Mouse (Mus musculus) layer of hippocampus, adult 9-10 months (tissue): ENCODE measurements around the gene Cryba2.

Source experiments
- DNase-seq: peaks from one replicate; pipeline ENCODE4 v3.0.0; 2022; ENCODE audit warnings: low spot score

The Cryba2 gene

GRCm38 (mm10) chr1:74884196-74885141, 8.5 kb downstream of the Cryba2 start:
- no peak for DNase-seq

DNA sequence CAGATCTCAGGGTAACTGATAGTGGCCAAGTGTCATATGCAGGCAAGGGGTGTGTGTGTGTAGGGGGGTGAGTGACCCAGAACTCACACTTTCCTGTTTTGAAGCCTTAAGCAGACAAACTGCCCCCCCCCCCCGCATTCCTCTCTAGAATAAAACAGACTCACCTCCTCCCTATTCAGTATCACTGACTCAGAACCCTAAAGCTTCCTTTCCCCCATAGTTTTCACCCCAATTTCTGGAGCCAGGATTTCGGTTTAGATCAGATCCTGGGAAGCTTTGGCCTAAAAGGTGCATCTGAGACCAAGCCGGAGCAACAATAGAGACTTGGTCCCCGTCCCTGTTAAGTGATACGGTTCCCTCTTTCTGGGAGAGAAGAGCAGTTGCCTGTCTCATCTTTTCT, 9.5 kb downstream of the Cryba2 start:
- DNase-seq: no peak

GRCm38 (mm10) chr1:74882828-74883227, 10.1 kb downstream of the Cryba2 start:
- DNase-seq: no peak

- DNase-seq: no peak
Observed at GRCm38 (mm10) chr1:74882055-74882734, 10.7 kb downstream of the Cryba2 start.

DNA sequence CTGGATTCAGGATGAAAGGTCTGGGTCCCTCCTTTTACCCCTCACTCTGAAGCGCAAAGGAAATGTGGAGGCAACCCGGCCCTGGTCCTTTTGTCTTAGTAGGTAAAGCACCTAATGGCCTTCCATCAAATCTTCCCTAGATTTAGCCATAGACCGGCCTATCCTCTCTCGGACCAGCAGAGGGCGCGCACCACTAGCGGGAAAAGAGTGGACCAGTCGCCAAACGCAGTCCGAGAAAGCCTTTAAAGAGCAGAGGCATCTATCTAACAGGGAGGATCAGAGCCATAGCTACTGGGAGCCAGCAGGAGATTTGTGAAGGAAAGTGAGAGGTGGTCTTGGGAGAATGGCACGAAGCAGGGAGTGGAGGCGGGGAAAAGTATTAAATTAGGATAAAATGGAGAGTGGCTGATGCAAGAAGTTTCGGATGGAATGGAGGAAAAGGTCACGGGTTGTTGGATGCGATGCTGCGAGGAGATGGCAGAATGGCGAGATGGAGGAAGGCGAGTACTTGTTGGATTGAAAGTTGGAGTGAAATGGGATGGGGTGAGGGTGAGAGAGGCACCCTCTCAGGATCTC, 12.1 kb downstream of the Cryba2 start:
- DNase-seq: no peak

DNA sequence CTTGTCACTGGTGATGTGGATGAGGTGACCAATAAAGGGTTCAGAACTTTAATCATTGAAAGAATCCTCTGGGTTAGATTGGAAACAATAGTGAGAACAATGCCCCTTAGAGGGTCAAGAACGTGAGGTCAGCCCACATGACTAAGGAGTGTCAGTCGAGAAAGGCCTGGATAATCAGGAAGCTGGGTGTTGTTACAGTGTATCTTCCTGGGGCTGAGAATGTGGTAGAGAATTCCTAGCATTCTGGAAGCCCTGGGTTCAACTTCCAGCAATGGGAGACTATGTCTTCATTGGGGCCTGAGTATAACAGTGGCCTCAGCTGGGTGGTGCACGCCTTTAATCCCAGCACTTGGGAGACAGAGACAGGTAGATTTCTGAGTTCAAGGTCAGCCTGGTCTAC, 15.7 kb downstream of the Cryba2 start:
- DNase-seq: no peak

GRCm38 (mm10) chr1:74872218-74872617, 20.7 kb downstream of the Cryba2 start:
- no peak for DNase-seq

DNA sequence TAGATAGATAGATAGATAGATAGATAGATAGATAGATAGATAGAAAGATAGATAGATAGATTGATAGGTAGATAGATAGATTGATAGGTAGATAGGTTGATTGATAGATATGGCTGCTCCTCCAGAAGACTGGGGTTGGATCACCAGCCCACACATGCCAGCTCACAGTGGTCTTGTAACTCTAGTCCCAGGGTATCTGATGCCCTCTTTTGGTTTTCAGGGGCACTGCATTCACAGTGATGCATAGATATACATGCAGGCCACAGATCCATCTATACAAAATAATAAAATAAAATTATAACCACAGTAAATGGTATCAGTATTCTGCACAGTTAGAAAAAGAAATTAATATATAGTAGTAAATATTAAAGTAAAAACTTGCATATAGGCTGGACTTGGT, 31.2 kb downstream of the Cryba2 start:
- DNase-seq: no peak

- DNase-seq: no peak
Observed at GRCm38 (mm10) chr1:74859223-74859984, 33.5 kb downstream of the Cryba2 start.

GRCm38 (mm10) chr1:74858805-74859204, 34.1 kb downstream of the Cryba2 start:
- no peak for DNase-seq

GRCm38 (mm10) chr1:74858171-74858719, 34.7 kb downstream of the Cryba2 start:
- DNase-seq: no peak

DNA sequence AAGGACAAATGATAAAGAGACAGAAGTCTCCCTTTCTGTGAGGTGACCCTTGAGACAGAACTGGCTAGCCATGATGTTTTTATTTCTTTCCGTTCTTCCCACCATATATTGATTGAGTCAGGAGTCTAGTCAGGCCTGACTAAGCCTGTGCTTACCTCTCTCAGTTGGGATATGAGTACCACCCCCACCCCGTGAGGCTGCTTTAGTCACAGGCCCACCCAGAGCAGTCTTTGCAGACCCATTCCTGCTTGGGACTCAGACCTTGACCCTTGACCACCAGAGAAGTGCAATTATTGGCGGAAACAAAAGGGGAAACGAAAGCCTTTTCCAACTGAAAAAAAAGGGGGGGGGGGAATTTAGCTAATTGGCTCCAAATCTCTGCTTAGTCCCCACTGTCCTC, 35.3 kb downstream of the Cryba2 start:
- DNase-seq: no peak

DNA sequence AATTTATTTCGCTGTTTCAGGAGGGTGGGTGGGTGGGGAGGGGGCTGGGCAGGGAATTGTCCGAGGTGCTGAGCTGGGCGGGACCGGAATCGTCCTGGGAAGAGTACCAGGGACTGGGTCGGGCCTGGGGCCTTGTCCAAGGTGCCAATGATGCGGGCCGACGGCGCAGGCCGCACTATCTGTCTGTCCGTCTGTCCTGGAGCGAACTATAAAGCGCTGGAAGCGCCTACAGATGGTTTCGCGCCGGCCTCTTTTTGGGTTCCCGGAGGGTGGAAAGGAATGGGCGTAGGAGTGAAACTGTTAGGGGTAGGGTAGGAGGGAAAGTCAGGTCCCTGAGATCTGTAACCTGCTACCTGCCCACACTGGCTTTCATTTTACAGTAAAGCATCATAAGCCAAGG, 35.7 kb downstream of the Cryba2 start:
- DNase-seq: no peak

DNA sequence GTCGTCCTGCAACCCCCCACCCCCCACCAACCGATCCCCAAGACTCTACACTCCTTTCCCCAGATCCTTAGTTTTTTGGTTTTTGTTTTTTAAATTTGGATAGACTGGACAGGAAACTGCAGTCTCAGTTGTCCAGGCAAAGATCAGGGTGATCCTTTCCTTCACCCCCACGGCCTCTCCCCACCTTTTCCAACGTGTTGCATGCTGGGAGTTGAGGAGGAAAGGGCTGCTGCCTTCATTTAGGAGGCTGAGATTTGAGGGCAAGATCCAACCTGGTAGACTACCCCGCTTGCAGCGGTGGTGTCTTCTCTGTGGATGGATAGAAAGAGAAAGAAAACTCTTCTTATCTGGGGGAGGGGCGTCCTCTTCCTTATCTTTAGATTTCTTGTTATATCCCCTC, 36.2 kb downstream of the Cryba2 start:
- DNase-seq: no peak

DNA sequence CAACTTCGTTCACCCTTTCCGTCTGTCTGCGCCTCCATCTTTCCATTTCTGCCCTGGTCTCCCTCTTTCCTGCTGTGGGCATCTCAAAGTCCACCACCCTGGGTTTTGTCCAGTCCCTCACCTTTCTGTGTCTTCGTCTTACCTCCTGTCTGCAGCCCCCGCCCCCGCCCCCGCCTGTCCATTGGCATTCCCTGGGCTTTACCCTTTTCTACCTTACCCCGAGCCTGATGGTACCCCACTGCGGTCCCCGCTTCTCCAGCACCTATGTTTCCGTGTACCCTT, 36.6 kb downstream of the Cryba2 start:
- no peak for DNase-seq

- no peak for DNase-seq
Observed at GRCm38 (mm10) chr1:74855651-74856438, 37.1 kb downstream of the Cryba2 start.

GRCm38 (mm10) chr1:74855156-74855555, 37.8 kb downstream of the Cryba2 start:
- DNase-seq: no peak

GRCm38 (mm10) chr1:74854306-74855056, 38.5 kb downstream of the Cryba2 start, which contains the start of gene Cdk5r2:
Cdk5r2 (plus strand) TSS chr1:74854934.
- peak; percentile 96 for DNase-seq

DNA sequence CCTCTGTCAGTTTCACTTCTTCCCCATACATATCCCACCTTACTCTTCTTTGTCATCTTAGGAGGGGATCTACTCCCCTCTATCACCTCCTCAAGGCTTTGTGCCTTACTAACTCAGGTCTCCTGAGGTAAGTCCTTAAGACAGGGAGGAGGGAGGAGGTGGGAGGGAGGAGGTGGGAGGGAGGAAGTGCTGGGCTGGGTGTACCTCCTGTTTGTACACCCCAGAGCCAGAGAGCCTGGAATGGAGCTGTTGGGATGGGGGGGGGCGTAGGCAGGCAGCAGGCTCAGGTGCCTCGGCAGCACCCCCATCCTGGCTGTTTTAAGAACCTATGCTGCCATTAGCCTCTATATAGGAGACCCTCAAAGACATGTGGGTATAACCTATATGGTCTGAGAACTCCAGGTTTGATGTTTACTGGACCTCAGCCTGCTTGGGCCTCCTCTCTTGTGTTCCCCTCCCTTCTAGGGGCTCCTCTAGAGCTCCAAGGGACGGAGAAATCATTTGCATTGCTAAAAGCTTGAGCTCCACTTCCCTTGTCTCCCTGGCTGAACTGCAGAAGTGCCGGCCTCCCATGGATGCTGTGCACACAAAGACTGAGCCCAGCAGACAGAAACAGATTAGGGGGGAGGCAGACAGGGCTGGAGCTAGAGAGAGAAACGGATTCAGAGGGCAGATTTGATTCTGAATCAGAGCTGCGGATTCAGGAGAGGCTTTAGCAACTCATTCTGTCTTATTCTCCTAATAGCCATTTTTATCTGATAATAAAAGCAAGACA, 41.8 kb downstream of the Cryba2 start:
- DNase-seq: no peak

- DNase-seq: no peak
Observed at GRCm38 (mm10) chr1:74850251-74850650, 42.7 kb downstream of the Cryba2 start.
